Comparison of ENCODE assay signal across 22 mouse cellular contexts in genomic region chr3:52546035-52546434, GRCm38 (mm10).
DNase-seq lines count a peak whose midpoint lies in the region; ATAC-seq and TF ChIP-seq lines count a peak whose summit lies in the region.
"Had no signal": no experiment of that assay in that cellular context is flagged by ENCODE, and none has a peak within 500 bp of the region (broad histone marks: within the 10 kb centered on the region; RNA-seq: fewer than 3 reads in every experiment).

No protein-coding gene starts in this region.

- no peak for TF ChIP-seq POLR2A in liver, adult 2 months (IDR thresholded peaks at IDR 0.05; ENCODE audit: extremely low read depth, insufficient read depth, low read length)

- H3K9me3 ChIP-seq in liver, embryonic 11.5 days (ENCODE audit: control insufficient read depth, low read length), result no peaks in the 10 kb centered on the region
- no peaks in the 10 kb centered on the region for H3K9me3 ChIP-seq in liver, postnatal 0 days (ENCODE audit: low read length)
- H3K9me3 ChIP-seq in midbrain, embryonic 11.5 days (ENCODE audit: control insufficient read depth, low read length), result no peaks in the 10 kb centered on the region
- H3K9me3 ChIP-seq in midbrain, embryonic 16.5 days (replicated peaks; ENCODE audit: control insufficient read depth, low read length, poor library complexity, severe bottlenecking), result no peaks in the 10 kb centered on the region

- H3K36me3 ChIP-seq in liver, adult 2 months (ENCODE audit: control insufficient read depth, insufficient read depth, low read length), result no peaks in the 10 kb centered on the region
- no peaks in the 10 kb centered on the region for H3K36me3 ChIP-seq in liver, embryonic 11.5 days (ENCODE audit: control insufficient read depth, insufficient read depth, low read length)
- H3K36me3 ChIP-seq in liver, postnatal 0 days (replicated peaks; ENCODE audit: insufficient read depth, low read length), result no peaks in the 10 kb centered on the region
- H3K36me3 ChIP-seq in midbrain, embryonic 11.5 days (ENCODE audit: control insufficient read depth, insufficient read depth, low read length), result no peaks in the 10 kb centered on the region
- no peaks in the 10 kb centered on the region for H3K36me3 ChIP-seq in midbrain, embryonic 16.5 days (ENCODE audit: control insufficient read depth, insufficient read depth, low read length)
- H3K36me3 ChIP-seq: G1E had no signal

- no peaks in the 10 kb centered on the region for H3K79me2 ChIP-seq in liver, adult 2 months (ENCODE audit: control insufficient read depth, insufficient read depth, low read length)

- peak; percentile 73 for DNase-seq in heart, adult 11 months
- no peak for DNase-seq in heart, adult 8-10 months (ENCODE audit: low spot score)
- DNase-seq in liver, adult 2 months (ENCODE audit: extremely low read depth, low read depth, low spot score), result peak; percentile 79
- no peak for DNase-seq in liver, embryonic 11.5 days (ENCODE audit: low spot score)
- DNase-seq in liver, postnatal 0 days, result peak; percentile 71
- DNase-seq in liver, result no peak
- DNase-seq in midbrain, embryonic 11.5 days (ENCODE audit: low spot score, missing footprints), result peak; percentile 26
- DNase-seq: adrenal gland, adult 2 months; adrenal gland, adult 8-10 months; adrenal gland, postnatal 10 days; adrenal gland, postnatal 14 days; adrenal gland, postnatal 25 days; adrenal gland, postnatal 36 days; B cell, adult 2 months; cerebellum, adult 11 months; cerebellum, adult 11-12 months had no signal

- H3K4me3 ChIP-seq in liver, adult 2 months (ENCODE audit: insufficient read depth, low read depth, low read length), result no peak overlapping the region
- H3K4me3 ChIP-seq in liver, embryonic 11.5 days (ENCODE audit: low read depth, low read length), result no peak overlapping the region
- no peak overlapping the region for H3K4me3 ChIP-seq in liver, postnatal 0 days (ENCODE audit: low read depth, low read length)
- no peak overlapping the region for H3K4me3 ChIP-seq in midbrain, embryonic 11.5 days (ENCODE audit: low read depth, low read length)
- no peak overlapping the region for H3K4me3 ChIP-seq in midbrain, embryonic 16.5 days (ENCODE audit: low read depth, low read length)

- H3K4me2 ChIP-seq in liver, embryonic 11.5 days, result no peak overlapping the region
- H3K4me2 ChIP-seq in liver, postnatal 0 days (ENCODE audit: low read depth, low read length), result no peak overlapping the region
- H3K4me2 ChIP-seq in midbrain, embryonic 11.5 days, result no peak overlapping the region
- no peak overlapping the region for H3K4me2 ChIP-seq in midbrain, embryonic 16.5 days (ENCODE audit: low read length)

- H3K27ac ChIP-seq in liver, adult 2 months (replicated peaks; ENCODE audit: insufficient read depth, low read depth, low read length), result no peak overlapping the region
- no peak overlapping the region for H3K27ac ChIP-seq in liver, embryonic 11.5 days (ENCODE audit: low read depth, low read length)
- H3K27ac ChIP-seq in liver, postnatal 0 days (ENCODE audit: low read depth), result peak overlapping the region; percentile 40; the same call in 1 of the 2 replicates
- H3K27ac ChIP-seq in midbrain, embryonic 11.5 days (ENCODE audit: low read depth, low read length), result no peak overlapping the region
- H3K27ac ChIP-seq in midbrain, embryonic 16.5 days (ENCODE audit: low read length), result no peak overlapping the region

- no peaks in the 10 kb centered on the region for H3K27me3 ChIP-seq in liver, adult 2 months (ENCODE audit: control insufficient read depth, insufficient read depth, low read length)
- H3K27me3 ChIP-seq in liver, embryonic 11.5 days (replicated peaks; ENCODE audit: control insufficient read depth, insufficient read depth, low read length), result no peaks in the 10 kb centered on the region
- no peaks in the 10 kb centered on the region for H3K27me3 ChIP-seq in liver, postnatal 0 days (ENCODE audit: insufficient read depth, low read length)
- no peaks in the 10 kb centered on the region for H3K27me3 ChIP-seq in midbrain, embryonic 11.5 days (ENCODE audit: control insufficient read depth, insufficient read depth, low read length)
- no peaks in the 10 kb centered on the region for H3K27me3 ChIP-seq in midbrain, embryonic 16.5 days (ENCODE audit: control insufficient read depth, insufficient read depth, low read depth, low read length)
- H3K27me3 ChIP-seq: CH12.LX, Patski had no signal

- no peak for TF ChIP-seq CTCF in liver, adult 2 months (IDR thresholded peaks at IDR 0.05; ENCODE audit: low read depth, low read length)
- TF ChIP-seq CTCF in liver, postnatal 0 days (IDR thresholded peaks at IDR 0.05; ENCODE audit: low read depth), result no peak

- TF ChIP-seq EP300 in liver, postnatal 0 days (IDR thresholded peaks at IDR 0.05; ENCODE audit: low read depth), result peak; percentile 97

- ATAC-seq in liver, embryonic 11.5 days (replicated peaks; ENCODE audit: low FRiP score), result no peak
- peak; percentile 91 for ATAC-seq in liver, postnatal 0 days
- no peak for ATAC-seq in midbrain, embryonic 11.5 days (ENCODE audit: low FRiP score)
- no peak for ATAC-seq in midbrain, embryonic 16.5 days
- ATAC-seq: activated CD4-positive, CD25-positive, alpha-beta regulatory T cell, adult 4 months; CD4-positive, CD25-positive, alpha-beta regulatory T cell, adult 4 months; Patski had no signal

- WGBS in liver, adult 2 months, result 37% methylated on average over 5 of the region's 5 CpGs
- 85% methylated on average over 5 of the region's 5 CpGs for WGBS in liver, embryonic 11.5 days
- 48% methylated on average over 5 of the region's 5 CpGs for WGBS in liver, postnatal 0 days (ENCODE audit: insufficient replicate concordance)
- WGBS in midbrain, embryonic 11.5 days, result 88% methylated on average over 5 of the region's 5 CpGs
- 94% methylated on average over 5 of the region's 5 CpGs for WGBS in midbrain, embryonic 16.5 days

- no peak overlapping the region for H3K9ac ChIP-seq in liver, adult 2 months (ENCODE audit: low read depth, low read length)
- H3K9ac ChIP-seq in liver, embryonic 11.5 days (ENCODE audit: low read depth, low read length), result no peak overlapping the region
- H3K9ac ChIP-seq in liver, postnatal 0 days (replicated peaks), result no peak overlapping the region
- H3K9ac ChIP-seq in midbrain, embryonic 11.5 days (ENCODE audit: low read length), result no peak overlapping the region
- no peak overlapping the region for H3K9ac ChIP-seq in midbrain, embryonic 16.5 days (ENCODE audit: low read depth, low read length)

- H3K4me1 ChIP-seq in liver, adult 2 months (ENCODE audit: control insufficient read depth, insufficient read depth, low read length), result peaks cover 13% of the 10 kb centered on the region
- no peaks in the 10 kb centered on the region for H3K4me1 ChIP-seq in liver, embryonic 11.5 days (replicated peaks; ENCODE audit: control insufficient read depth, insufficient read depth, low read length)
- peaks cover 8% of the 10 kb centered on the region; the same call in 1 of the 2 replicates for H3K4me1 ChIP-seq in liver, postnatal 0 days (ENCODE audit: insufficient read depth)
- no peaks in the 10 kb centered on the region for H3K4me1 ChIP-seq in midbrain, embryonic 11.5 days (ENCODE audit: control insufficient read depth, insufficient read depth, low read length)
- H3K4me1 ChIP-seq in midbrain, embryonic 16.5 days (ENCODE audit: control insufficient read depth, insufficient read depth, low read length), result peaks cover under 1% of the 10 kb centered on the region; the same call in 1 of the 2 replicates

Comparison
In these comparisons a context has a peak if more than half of its experiments do, and no peak if none do; other contexts are left out.
1. DNase-seq: peak in heart, adult 11 months (single experiment), liver, adult 2 months (single experiment), liver, postnatal 0 days (single experiment) and midbrain, embryonic 11.5 days (single experiment); none in heart, adult 8-10 months (single experiment), liver, embryonic 11.5 days (single experiment) and liver (single experiment).